Mouse (Mus musculus) left cerebral cortex, adult 2 months (tissue): ENCODE data around the gene Col7a1. TPM values are rescaled to one million over a fixed set of nuclear protein-coding genes. Genes with fewer than 3 reads are reported as not detected.
A peak's percentile ranks its signal among the peaks of the same experiment; 100 is the strongest.

Source experiments
- DNase-seq, 2 experiments: peaks; one replicate each; pipeline ENCODE4 v3.0.0; 2021 to 2022; ENCODE audit warnings: low spot score in 2 of 2, mixed read lengths in 1 of 2; ENCODE audit errors: extremely low spot score in 1 of 2
- H3K27ac ChIP-seq: fragments of 200-600 bp; 2 replicates; pipeline ENCODE4 v1.8.1; 2022
- H3K4me3 ChIP-seq: fragments of 200-600 bp; 2 replicates; pipeline ENCODE4 v1.8.1; 2022
- CTCF ChIP-seq: fragments of 200-600 bp; IDR thresholded peaks from 2 replicates; pipeline ENCODE4 v1.8.1; 2022; ENCODE audit warnings: antibody characterized with exemption, mild to moderate bottlenecking, moderate library complexity
- intact Hi-C: fragments of 180-260 bp; cut with DNase I; formaldehyde crosslinking; loops from one replicate; pipeline ENCODE4 v1.15.1; 2025
- total RNA-seq, 2 experiments: library from RNA; stranded (reverse); gene quantifications; 2 replicates each; pipeline ENCODE4 v1.2.3; 2021

The Col7a1 gene
- total RNA-seq, 2 experiments from 2014 or later: 2.8 to 4.0 TPM

DNA sequence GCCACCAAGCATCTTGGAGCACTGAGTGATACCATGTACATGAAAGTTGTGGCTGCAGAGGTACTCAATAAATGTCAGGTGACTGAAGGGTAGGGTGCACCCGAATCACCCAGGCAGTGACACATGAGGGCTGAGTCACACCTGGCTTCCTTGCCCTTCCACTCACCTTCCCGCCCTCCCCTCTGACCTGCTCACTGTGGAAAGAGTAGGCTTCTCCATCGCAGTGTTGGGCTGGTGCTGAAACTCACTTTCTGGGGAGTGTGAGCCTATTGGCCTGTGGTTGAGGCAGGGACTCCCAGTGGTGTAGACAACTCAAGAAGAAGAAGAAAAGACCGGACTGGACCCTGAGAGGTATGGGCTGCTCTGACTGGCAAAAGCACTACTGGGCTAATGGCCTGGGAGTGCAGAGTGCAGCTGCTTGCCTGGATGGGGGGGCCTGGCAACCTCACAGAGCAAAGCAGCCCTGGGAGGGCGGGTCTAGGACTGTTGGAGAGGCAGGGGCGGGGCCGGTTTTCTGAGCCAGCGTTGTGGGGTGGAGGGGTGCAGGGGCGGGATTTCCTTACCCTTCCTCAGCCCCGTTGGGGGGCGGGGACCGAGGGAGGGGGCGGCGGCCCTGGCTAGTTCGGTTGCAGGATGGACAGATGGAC lies 34.4 kb downstream of the Col7a1 start:
- no peak for TF ChIP-seq CTCF
- Histone ChIP-seq H3K27ac (no peak overlapping the region), H3K4me3 (no peak overlapping the region)
- intact Hi-C loops: no loop called here
- DNase-seq: no peak

DNA sequence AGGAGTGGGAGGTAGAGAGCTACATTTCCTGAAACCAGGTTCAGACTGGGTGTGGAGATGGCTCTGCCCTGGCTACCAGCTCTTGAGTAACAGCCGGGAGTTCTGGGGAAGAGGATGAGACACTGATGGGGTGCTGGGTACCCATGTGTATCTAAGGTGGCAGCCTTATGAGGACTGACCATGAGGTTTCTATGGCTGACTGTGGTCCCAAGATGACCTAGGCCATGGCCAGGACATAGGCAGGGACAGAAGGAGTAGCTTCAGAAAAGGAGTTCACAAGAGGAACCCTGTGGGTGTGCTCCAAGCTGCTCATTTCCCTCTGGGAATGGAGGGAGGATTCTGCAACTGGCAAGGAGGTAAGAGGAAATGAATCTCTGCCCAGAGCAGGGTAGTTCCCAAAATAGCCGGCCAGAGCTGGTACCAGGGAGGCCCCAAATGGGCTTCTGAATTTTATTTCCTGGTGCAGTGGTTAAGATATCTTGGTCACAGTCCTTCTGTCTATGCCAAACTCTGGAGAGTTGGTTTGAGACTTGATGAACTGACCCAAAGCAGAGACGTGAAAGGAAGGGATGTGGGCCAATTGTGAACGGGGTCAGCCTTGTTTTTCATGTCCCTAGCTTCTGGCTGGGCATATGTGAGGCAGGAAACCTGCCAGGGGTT lies 36.5 kb downstream of the Col7a1 start:
- peak overlapping the region; percentile 80 for H3K27ac ChIP-seq
- intact Hi-C loops: loop anchor here (10.0 kb wide), 1 partner anchor 875 kb away; no protein-coding TSS in a partner anchor
- TF ChIP-seq CTCF: no peak
- peak in 1 of 2 experiments; percentile 27 for DNase-seq
- H3K4me3 ChIP-seq: no peak overlapping the region

DNA sequence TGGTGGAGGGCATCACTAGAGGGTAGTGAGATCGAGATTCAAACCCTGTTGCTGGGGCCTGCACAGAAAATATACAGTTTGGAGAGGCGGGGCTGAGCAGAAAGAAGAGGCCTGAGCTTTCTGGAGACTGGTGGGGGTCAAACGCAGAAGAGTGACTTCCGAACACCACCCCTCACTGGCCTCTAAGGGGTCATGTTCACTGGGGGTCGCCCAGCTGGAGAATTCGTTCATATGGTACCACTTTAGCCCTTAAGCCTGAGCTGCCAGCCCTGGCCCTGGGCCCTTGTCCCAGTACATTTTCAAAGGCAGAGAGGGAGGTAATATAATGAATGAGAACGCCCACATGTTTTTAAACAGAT lies 37.1 kb downstream of the Col7a1 start:
- Histone ChIP-seq H3K4me3 (no peak overlapping the region), H3K27ac (peak overlapping the region; percentile 80)
- no peak for TF ChIP-seq CTCF
- intact Hi-C loops: loop anchor here (10.0 kb wide), 1 partner anchor 874 kb away; no protein-coding TSS in a partner anchor
- no peak for DNase-seq

DNA sequence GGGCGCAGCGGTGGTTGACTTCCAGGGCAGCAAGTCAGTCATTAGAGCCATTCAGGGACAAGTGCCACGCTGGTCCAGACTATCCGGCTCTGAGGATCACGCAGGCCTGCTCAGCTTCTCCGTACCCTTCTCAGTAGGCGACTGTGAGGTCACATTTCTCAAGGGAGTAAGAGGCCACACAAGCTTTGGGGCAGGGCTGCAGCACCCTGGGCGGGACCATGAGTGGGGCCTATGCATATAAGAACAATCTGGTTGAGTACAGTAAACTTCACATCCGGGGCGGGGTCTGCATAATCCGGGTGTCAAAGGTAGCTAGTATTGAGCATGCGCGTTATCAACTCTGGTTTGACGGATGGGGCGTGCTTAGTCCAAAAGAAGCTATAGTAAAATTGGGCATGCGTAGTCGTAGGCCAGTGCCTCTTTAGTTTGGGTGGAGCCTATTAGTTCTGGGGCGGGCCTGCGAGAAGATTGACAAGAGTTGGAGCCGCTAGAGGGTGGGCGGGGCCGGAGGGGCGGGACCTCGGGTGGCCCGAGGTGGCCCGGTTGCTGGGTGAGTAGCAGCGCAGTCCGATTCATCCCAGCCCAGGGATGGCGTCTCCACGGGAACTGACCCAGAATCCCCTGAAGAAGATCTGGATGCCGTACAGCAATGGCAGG lies 38.2 kb downstream of the Col7a1 start, which contains the start of gene Pfkfb4:
Gene Pfkfb4 (plus strand): TSS at position 351 of the 657 bp plus-strand sequence.
- TF ChIP-seq CTCF: no peak
- peak; percentile 81 to 91 for DNase-seq
- H3K4me3 ChIP-seq: peak within 1 kb of the TSS; percentile 60
- intact Hi-C loops: loop anchor here (10.0 kb wide), 1 partner anchor 873 kb away; no protein-coding TSS in a partner anchor
- H3K27ac ChIP-seq: peak within 1 kb of the TSS; percentile 80

DNA sequence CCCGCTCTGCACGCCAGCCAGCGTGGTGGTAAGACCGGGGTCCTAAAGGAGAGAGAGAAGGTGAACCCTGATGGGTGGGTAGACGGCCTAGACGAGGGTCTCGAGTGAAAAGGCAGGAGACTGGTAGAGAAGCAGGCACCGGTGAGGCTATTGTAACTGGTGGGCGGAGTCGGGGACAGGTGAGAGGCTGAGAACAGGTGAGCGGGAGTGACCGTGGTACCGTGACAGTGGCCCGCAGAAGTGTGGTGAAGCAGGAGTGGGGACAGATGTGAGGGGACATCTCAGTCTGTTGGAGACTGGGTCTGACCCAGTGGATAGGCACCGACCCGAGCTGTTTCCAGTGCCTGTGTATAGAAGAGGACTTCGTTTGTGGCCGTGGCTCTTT lies 38.7 kb downstream of the Col7a1 start:
- intact Hi-C loops: loop anchor here (10.0 kb wide), 1 partner anchor 873 kb away; no protein-coding TSS in a partner anchor
- TF ChIP-seq CTCF: no peak
- H3K4me3 ChIP-seq: peak overlapping the region; percentile 60
- peak in 1 of 2 experiments; percentile 26 for DNase-seq
- H3K27ac ChIP-seq: peak overlapping the region; percentile 71

DNA sequence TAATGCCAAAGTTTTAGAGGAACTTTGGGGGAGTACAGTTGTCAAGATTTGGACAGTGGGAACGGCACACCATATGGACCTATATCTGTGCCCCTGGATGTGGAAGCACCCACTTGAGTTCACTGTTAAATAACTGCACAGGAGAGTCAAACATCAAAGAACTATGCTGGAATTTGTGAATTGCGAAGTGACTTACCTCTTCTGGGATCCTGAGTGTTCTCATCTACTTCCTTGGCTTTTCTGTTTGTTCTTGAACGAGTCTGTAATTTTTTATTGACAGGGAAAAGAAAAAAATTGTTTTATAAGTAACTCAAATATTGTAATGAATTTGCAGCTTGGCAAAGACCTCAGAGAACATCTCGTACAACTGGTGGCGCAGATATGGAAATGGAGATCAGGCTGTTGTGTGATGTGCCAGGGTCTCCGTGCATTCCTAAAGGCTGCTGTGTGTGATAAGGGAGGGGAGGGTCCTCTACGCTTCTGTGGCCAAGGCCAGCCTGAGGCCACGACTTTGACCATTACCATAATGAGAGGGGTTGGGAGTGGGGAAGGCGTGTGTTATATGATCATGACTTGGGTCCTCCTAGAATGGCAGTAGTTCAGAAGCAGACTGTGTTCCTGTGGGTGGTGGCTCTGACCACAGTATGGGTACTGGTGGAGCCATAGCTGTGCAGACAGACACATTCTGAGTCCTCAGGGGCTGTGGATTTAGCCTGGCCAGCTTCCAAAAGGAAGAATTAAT lies 39.4 kb downstream of the Col7a1 start:
- TF ChIP-seq CTCF: no peak
- Histone ChIP-seq H3K27ac (no peak overlapping the region), H3K4me3 (peak overlapping the region; percentile 60)
- no peak for DNase-seq
- intact Hi-C loops: loop anchor here (10.0 kb wide), 1 partner anchor 872 kb away; no protein-coding TSS in a partner anchor

DNA sequence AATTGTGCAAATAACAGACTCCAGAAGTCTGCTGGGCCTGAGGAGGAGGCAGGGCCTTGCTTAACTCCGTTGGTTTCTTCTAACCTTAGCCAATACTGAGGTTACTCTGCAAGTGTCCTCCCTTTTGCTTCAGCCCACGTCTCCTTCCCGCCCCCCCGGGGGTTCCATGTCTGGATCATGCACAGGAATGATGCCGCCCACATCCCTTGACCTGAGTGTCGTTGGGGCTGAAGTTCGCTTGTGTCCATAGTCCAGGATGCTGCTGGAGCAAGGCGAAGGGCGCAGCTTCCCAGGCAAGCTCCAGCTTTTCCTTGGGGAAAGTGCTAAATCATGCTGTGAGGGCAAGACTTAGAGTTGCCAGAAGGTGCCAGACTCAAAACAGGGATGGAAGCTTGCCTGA lies 43.0 kb downstream of the Col7a1 start:
- no peak overlapping the region for H3K27ac ChIP-seq
- intact Hi-C loops: loop anchor here (10.0 kb wide), 1 partner anchor 868 kb away; no protein-coding TSS in a partner anchor
- DNase-seq: no peak
- TF ChIP-seq CTCF: no peak
- H3K4me3 ChIP-seq: no peak overlapping the region

DNA sequence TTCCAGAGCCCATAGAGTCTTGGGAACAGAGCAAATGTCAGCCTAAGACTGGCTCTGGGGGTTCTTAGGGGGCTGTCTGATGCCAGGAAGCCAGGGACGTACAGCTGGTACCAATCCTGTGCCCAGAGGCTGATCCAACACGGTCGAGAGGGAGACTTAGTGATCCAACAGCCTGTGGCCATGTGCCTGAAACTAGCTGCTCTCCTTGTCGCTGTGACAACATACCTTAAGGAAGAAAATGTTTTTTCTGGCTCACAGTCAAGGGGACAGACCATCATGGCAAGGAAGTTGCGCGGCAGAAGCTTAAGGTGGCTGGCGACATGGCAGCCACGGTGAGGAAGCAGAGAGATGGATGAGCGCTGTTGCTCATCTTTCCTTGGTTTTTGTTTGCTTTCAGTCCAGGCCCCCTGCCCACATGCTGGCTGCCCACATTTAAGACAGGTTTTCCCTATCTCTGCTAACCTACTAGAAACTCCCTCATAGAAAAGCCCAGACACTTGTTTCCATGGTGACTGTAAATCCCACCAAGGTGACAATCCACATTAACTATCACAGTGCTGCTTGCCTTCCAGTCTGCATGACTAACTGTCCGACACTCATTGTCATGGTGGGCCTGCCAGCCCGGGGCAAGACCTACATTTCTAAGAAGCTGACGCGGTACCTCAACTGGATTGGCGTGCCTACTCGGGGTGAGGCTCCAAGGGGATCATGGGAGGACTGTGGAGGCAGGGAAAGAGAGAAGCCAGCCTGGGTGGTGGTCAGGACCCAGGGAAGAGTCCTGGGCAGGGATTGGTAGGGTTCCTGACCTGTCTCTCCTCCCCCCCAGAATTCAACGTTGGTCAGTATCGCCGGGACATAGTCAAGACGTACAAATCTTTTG lies 45.1 kb downstream of the Col7a1 start:
- intact Hi-C loops: loop anchor here (10.0 kb wide), 1 partner anchor 866 kb away; no protein-coding TSS in a partner anchor
- peak overlapping the region; percentile 60 for H3K27ac ChIP-seq
- no peak for TF ChIP-seq CTCF
- peak in 1 of 2 experiments; percentile 22 for DNase-seq
- no peak overlapping the region for H3K4me3 ChIP-seq

DNA sequence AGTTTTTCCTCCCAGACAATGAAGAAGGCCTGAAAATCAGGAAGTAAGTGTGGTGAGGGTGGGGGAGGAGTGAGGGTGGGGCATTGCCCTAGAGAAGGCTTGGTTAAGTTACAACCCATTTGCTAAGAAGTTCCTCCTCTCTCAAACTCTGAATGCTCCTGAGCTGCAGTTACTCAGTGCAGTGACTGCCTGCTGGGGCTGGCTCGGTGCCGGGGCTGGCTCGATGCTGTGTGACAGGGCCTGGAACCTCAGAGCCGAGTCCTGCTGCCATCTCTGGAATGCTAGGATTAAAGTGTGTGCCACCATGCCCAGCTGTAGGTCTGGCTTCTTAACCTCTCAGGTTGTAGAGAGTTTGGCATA lies 45.8 kb downstream of the Col7a1 start:
- Histone ChIP-seq H3K4me3 (no peak overlapping the region), H3K27ac (peak overlapping the region; percentile 60)
- intact Hi-C loops: loop anchor here (10.0 kb wide), 1 partner anchor 866 kb away; no protein-coding TSS in a partner anchor
- no peak for TF ChIP-seq CTCF
- no peak for DNase-seq

DNA sequence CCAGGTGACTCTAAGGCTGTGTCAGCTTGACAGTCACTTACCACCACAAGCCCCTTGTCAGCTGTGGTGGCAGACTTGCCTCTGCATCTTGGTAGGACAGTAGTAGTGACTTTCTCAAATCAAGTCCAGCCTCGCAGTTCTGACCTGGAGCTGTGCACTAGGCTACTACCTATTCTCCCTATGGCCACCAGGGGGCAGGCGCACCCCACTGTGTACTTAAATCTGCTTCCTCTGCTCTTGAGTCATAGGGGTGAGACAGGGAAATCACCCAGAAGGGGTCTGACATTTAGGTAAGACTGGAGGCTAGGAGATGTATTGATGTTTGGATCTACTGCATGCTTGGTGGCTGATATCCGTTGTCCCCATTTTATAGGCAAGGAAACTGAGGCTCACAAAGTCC lies 47.3 kb downstream of the Col7a1 start:
- TF ChIP-seq CTCF: no peak; the same call in none of the 2 replicates
- intact Hi-C loops: loop anchor here (2.0 to 10.0 kb wide), 3 partner anchors 122 to 832 kb away; partner anchors contain the start of gene Nme6
- Histone ChIP-seq H3K4me3 (no peak overlapping the region), H3K27ac (no peak overlapping the region)
- peak; percentile 63 to 64 for DNase-seq
